Mouse (Mus musculus): ENCODE data around the gene Spcs2.

DNA sequence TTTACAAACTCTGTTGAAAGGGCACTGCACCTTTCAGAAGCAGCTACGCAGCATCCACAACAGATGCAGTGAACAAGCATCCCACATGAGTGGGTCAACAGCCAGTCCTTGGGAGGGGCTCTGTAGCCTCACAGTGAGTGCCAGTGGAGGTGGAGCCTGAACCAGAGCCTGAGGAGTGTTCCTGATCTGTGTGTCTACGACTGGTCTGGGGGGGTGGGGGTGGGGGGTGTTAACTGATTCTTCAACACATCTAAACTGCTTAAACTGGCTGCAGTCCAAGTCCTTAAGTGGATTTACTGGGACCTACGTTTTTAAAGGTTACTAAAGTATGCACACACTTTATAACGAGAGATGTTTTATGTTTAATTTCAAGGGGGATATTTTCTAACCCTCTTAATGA lies 26.5 kb downstream of the Spcs2 start:
- TF ChIP-seq CTCF (IDR thresholded peaks at IDR 0.05; ENCODE audit: low read depth, low read length) (no peak), GATA1 (IDR thresholded peaks at IDR 0.05; ENCODE audit: borderline replicate concordance, low read length) (no peak), TAL1 (conservative IDR thresholded peaks at IDR 0.05; ENCODE audit: low read depth, low read length) (no peak)
